8 mouse cellular contexts compared by ENCODE assay signal in genomic region chr3:52269514-52270351, GRCm38 (mm10). TPM values are rescaled to one million over a fixed set of nuclear protein-coding genes. Genes with fewer than 3 reads are reported as not detected.
DNase-seq lines count a peak whose midpoint lies in the region; ATAC-seq and TF ChIP-seq lines count a peak whose summit lies in the region.

No protein-coding gene starts in this region.

- WGBS in heart, embryonic 15.5 days: under 1% methylated on average over 55 of the region's 55 CpGs
- under 1% methylated on average over 55 of the region's 55 CpGs for WGBS in neural tube, embryonic 13.5 days

- peak; percentile 32; the same call in 1 of the 2 replicates for TF ChIP-seq POLR2A in embryonic fibroblast, embryonic 13.5 days (IDR thresholded peaks at IDR 0.05; ENCODE audit: low read depth, low read length)

- peak; percentile 68 for DNase-seq in 3T3-L1 (ENCODE audit: low read depth, low spot score)
- peak; percentile 86 for DNase-seq in adrenal gland, postnatal 10 days
- DNase-seq in kidney, postnatal 10 days: peak; percentile 87
- peak; percentile 86 to 89 for DNase-seq in lung, adult 18-20 months
- DNase-seq in testis, postnatal 14 days (ENCODE audit: low spot score): peak; percentile 51

- H3K27me3 ChIP-seq in heart, embryonic 15.5 days: 0 out of 2 replicates have a peak, but pooled peaks cover 12% of the 10 kb centered on the region
- H3K27me3 ChIP-seq in neural tube, embryonic 13.5 days: peaks cover 67% of the 10 kb centered on the region

- peak overlapping the region; percentile 88 for H3K9ac ChIP-seq in heart, embryonic 15.5 days
- peak overlapping the region; percentile 69 for H3K9ac ChIP-seq in neural tube, embryonic 13.5 days

- peak; percentile 40; the same call in 1 of the 2 replicates for ATAC-seq in heart, embryonic 15.5 days (replicated peaks; ENCODE audit: insufficient number of reproducible peaks, insufficient read depth, low FRiP score, low read depth)
- no peak for ATAC-seq in neural tube, embryonic 13.5 days (ENCODE audit: low read depth)

- peak overlapping the region; percentile 96 for H3K4me2 ChIP-seq in heart, embryonic 15.5 days
- peak overlapping the region; percentile 97 for H3K4me2 ChIP-seq in neural tube, embryonic 13.5 days

- H3K4me1 ChIP-seq in embryonic fibroblast, embryonic 13.5 days (ENCODE audit: control insufficient read depth, insufficient read depth, low read length): no peaks in the 10 kb centered on the region
- peaks cover 18% of the 10 kb centered on the region for H3K4me1 ChIP-seq in heart, embryonic 15.5 days (replicated peaks)
- peaks cover 36% of the 10 kb centered on the region for H3K4me1 ChIP-seq in neural tube, embryonic 13.5 days (replicated peaks)

- H3K27ac ChIP-seq in embryonic fibroblast, embryonic 13.5 days (ENCODE audit: insufficient read depth, low read length): no peak overlapping the region
- peak overlapping the region; percentile 96 for H3K27ac ChIP-seq in heart, embryonic 15.5 days
- H3K27ac ChIP-seq in neural tube, embryonic 13.5 days (replicated peaks): no peak overlapping the region

- no peak for TF ChIP-seq CTCF in embryonic fibroblast, embryonic 13.5 days (IDR thresholded peaks at IDR 0.05; ENCODE audit: borderline replicate concordance, insufficient read depth, low read length)

- H3K4me3 ChIP-seq in embryonic fibroblast, embryonic 13.5 days (ENCODE audit: insufficient read depth, low read length): peak overlapping the region; percentile 79
- H3K4me3 ChIP-seq in heart, embryonic 15.5 days: peak overlapping the region; percentile 89
- peak overlapping the region; percentile 77 for H3K4me3 ChIP-seq in neural tube, embryonic 13.5 days

- H3K36me3 ChIP-seq in heart, embryonic 15.5 days: no peaks in the 10 kb centered on the region
- H3K36me3 ChIP-seq in neural tube, embryonic 13.5 days: no peaks in the 10 kb centered on the region

- H3K9me3 ChIP-seq in heart, embryonic 15.5 days (replicated peaks): no peaks in the 10 kb centered on the region
- H3K9me3 ChIP-seq in neural tube, embryonic 13.5 days: no peaks in the 10 kb centered on the region

RNA-seq across cellular contexts. Expression of gene Foxo1, which starts 1.6 kb away (rescaled TPM):
- total RNA-seq in adrenal gland, postnatal 10 days (2021): 10 to 100 TPM; 25.9 to 42.2 TPM
- 5.5 and 7.5 TPM in 2 replicates for polyA plus RNA-seq in embryonic fibroblast, embryonic 13.5 days (2011; ENCODE audit: insufficient read length, low read depth, missing spikeins)
- polyA plus RNA-seq in heart, embryonic 15.5 days (2015; fragmentation: Nextera tagmentation; extraction: Ambion mirVana): 5.4 and 7.1 TPM in 2 replicates
- 2.7 and 3.6 TPM in 2 replicates for polyA plus RNA-seq in neural tube, embryonic 13.5 days (2015; fragmentation: Nextera tagmentation; extraction: Ambion mirVana)
